Mouse (Mus musculus): ENCODE measurements around the gene Serpinf2.

Serpinf2 gene

DNA sequence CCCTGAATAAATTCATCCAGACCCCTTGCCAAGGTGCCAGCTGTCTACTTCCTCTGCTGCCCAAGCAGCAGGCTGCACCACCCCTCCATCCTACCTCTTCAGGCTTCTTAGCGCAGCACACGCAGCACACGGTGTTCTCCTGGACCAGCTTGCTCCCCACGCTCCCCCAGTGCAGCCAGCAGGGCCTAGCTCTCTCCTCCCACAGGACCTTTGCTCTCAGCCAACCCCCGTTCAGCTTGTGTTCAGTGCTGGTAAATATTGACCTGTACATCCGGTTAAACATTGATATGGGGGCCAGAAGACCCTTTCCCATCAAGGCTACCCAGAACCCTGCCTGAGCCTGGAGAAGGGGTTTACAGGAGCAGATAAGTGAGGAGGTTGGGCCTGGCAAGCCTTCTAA, at the start of gene Serpinf2:
Gene Serpinf2 (minus strand): TSS at position 229 of the 400 bp plus-strand sequence.
- no peak for DNase-seq

DNA sequence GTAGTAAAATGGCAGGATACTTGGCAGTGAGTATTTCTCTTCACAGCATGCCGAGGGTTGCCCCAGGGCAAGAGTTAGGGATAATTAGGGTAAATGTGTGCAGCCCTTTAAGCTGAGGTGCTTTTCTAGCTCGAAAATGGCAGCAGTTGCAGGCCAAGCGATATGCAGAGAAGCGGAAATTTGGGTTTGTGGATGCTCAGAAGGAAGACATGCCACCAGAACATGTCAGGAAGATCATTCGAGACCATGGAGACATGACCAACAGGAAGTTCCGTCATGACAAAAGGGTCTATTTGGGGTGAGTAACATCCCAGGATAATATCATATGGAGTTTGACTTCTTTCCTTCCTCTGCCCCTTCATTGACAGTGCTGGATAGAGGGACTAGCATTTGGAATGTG, 48.1 kb upstream of the Serpinf2 start:
- no peak for DNase-seq

DNA sequence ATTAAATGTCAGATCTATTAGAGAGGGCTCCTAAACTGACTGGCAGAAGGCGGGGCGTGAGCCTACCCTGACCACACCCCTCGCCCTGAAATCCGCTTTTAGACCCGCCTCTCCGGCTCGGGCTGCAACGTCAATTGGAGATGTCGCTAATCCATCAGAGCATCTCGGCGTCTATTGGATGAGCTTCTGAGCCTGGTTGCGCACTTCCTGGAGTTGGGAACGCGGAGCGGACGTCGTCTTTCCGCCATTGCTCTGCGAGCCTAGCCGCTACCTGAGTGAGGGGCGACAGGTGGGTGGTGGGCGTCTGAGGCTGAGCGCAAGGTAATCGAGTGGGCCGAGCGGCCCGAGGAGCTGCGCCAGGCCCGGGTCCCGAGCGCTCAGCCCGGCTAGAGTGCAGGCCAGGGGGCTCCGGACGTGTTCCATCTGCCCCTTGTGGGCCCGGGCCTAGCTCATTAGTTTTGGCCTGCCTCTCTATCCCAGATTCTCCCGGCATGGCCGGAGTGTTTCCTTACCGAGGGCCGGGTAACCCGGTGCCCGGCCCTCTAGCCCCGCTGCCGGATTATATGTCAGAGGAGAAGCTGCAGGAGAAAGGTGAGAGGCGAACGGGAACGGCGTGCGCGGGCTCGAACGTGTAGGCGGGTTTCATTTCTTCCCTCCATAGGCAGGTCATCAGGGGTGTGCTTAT, 47.4 kb upstream of the Serpinf2 start, which contains the start of gene Prpf8:
Gene Prpf8 (plus strand): TSS at position 216 of the 685 bp plus-strand sequence.
- peak; percentile 94 to 96 for DNase-seq

DNA sequence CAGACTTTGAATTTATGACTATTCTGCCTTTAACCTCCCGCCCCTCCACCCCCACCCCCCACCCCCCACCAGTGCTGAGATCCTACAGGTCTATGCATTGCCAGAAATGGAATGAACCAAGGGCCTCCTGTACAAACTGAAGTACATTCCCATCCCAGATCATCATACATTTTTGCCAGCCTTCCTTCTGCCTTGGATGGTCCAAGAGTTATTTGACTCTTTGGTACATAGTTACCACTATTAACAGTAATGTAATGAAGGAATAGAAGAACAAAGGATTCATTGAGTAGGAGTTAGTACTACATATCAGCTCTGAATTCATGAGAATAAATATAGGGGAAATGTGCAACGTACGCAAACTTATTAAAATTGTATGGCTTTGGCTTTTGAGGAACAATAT, 46.8 kb upstream of the Serpinf2 start:
- no peak for DNase-seq

DNA sequence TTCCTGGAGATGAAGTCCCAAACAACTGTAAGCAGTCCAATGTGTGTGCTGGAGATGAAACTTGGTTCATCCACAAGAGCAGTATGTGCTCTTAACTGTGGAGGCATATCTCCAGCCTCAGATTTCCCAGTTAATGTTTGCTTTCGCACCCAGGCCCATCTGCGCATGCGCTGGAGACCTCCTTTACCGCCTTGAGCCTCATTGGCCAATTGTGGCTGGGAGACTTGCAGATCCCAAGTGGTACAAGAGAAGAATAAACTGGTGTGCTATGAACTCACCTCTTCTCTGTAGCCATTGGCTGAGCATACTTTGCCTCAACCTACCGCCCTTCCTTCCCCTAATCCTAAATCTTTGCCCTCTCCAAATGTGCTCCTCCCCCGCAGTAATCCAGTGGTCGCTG, 34.0 kb upstream of the Serpinf2 start:
- no peak for DNase-seq

DNA sequence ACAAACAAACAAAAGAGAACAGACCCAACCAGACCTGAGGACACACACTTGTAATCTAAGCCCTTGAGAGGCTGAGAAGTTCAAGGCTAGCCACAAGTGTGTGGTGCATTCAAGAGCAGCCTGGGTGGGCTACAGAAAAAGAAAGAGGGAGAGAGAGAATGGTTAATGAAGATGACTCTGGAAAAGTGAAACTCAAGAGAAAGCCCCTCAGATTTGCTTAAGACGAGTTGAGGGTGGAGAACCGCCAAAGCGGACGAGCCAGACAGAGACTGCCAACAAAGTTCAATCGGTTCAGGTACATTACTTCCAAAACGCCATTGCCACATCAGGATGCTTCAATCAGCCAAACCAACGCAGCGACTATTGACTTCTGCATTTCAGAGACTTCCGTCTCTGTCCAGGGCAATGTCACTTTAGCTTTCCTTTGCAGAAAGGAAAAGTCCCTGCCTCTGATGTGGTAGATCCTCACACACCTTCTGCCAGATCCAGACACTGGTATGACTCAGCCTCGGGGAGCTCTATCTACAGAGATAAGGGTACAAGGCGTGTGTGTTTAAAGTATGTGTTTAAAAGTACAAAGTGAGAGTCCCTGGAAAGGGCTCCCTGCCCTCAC, 33.2 kb upstream of the Serpinf2 start:
- no peak for DNase-seq

DNA sequence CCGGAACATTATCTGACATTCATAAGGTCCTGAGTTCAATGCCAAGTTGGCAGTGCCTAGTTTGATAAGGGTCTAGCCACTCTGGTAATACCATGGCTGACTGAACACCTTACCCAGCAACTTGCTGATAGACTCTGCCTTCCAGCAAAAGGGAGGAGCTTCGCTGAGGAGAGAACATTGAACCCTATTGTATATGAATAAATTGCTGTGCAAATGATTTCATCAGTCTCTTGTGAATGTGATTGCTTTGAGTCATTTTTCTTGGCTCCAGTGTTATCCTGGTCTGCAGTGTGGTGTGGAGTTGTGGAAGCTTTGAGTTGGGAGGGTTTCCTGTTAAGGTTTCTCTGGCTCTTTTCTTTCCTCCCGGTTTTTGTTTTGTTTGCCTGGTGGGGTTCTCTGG, 31.3 kb upstream of the Serpinf2 start:
- DNase-seq, result no peak

DNA sequence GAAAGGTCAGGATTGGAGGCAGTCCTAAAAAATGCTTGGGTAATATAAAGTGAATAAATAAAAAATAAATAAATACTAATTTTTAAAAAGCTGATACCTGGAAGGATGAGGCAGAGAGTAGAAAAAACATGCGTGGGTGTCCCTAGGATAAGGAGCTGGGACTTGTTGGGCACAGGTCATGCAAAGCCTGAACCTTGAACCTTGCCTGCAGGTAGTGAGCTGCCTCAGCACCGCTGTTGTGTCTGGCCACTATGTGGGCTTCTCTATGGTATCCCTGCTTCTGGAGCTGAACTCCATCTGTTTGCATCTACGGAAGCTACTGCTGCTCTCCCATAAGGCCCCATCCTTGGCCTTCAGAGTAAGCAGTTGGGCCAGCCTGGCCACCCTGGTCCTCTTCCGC, 29.9 kb upstream of the Serpinf2 start:
- no peak for DNase-seq

DNA sequence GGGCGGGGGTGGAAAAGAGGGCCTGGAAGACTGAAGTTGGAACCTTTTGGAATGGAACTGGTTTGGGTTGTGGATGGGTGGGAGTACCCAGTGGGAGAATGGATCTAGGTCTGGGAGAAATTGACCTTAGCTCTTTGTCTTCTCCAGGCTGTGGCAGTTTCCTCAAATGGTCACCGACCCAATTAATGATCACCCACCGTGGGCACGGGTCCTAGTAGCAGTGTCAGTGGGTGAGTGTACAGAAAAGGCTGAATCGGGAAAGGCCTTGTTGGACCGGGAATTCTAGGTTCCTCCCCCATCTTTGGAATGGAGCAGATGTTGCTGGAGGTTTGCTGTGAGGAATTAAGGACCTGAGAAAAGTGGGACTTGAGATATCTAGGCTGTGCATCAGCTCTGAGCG, 29.0 kb upstream of the Serpinf2 start:
- no peak for DNase-seq

DNA sequence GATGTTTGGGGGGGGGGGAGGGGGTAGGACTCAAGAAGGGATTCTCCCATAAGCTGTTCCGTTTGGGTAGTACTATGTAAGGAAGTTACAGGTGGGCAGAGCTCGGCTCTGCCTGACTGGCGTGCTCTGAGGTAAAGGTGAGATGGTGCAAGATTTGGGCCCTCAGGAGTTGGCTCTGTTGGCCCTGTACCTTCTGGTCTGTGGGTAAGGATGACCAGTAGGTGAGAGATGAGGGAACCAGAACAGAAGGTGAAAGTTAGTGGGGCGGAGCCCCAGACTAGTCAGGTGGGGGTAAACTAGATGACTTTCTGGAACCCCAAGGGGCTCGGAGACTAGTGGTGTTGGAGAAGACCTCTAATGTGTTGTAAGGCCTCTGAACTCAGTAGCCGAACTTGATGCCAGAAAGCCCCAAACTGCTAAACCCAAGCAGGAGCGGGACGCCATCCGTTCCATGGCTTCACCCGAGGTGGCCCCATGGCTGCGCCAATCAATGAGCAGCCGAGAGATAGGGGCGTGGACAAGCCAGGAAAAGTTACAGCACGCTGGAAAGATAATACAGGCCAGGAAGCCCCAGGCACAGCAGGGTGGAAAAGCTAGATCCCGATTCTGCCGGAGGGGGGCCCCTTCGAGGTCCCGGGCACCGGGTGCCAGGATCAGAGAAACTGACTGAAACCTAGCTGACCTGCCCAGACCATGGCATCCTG, 28.3 kb upstream of the Serpinf2 start:
- DNase-seq, result peak in 1 of 2 experiments; percentile 26

DNA sequence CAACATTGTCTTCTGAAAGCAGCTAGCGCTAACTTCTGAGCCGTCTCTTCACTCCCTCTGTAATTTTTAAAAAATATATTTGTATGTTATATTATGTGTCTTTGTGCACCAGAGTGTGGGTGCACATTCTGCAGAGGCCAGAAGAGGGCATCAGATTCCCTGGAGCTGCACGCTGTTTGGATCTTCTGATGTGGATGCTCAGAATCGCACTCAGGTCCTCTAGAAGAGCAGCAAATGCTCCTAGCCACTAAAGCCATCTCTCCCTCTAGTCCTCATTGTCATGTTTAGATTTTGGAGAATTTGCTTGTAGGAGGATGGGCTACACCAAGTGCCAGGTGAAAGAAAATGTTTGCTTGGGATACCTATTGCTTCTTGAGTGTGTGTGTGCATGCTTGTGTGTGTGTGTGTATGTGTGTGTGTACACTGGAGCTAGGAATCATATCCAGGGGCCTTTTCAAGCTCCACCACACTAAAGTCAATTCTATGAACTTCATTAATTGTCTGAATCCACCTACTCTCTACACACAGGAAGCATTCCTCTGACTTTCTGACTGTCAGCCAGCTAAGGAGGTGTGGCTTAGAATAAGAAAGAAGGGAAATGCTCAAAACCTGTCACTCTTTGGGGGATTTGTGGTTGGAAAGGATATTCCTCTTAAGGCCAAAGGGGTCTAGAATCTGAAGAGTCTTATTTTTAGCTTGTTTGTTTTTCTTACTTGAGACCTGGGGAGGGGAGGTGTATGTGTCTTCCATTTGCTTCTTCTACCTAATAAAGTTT, 27.5 kb upstream of the Serpinf2 start:
- DNase-seq, result no peak

DNA sequence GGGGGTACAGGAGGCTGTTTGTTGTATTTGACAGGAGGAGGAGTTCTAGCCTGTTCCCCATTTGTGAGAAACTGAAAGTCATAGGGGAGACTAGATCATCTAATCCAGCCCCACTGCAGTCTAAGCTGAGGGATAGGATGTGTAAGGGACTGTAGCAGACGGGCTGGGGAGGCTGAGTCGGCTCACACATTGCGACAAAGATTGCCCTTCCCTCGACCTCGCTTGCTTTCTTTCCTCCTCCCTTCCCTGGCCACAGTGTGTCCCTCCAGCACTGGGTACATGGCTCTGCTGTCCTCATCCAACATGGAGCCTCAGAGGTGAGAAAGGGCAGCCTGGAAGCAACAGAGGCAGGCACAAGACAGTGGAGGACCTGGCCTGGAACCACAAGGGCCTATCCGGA, 25.7 kb upstream of the Serpinf2 start:
- DNase-seq, result no peak

DNA sequence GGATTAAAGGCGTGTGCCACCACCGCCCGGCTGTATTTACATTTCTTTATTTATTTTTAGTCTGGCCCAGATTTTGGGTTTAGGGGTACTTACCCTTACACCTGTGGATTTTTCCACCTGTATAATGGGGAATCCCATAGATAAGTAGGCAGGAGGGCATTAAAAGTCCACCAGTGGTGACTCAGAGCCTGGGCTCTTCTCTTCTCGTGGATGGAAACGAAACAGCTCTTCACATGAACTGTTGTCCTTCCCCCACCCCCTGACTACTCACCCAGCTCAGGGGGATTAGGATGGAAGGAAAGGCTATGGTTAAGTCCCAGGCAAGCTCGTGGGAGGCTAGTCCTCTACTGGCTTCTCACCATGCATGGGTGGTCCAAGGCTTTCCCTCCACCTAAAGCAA, 25.0 kb upstream of the Serpinf2 start:
- DNase-seq, result no peak

DNA sequence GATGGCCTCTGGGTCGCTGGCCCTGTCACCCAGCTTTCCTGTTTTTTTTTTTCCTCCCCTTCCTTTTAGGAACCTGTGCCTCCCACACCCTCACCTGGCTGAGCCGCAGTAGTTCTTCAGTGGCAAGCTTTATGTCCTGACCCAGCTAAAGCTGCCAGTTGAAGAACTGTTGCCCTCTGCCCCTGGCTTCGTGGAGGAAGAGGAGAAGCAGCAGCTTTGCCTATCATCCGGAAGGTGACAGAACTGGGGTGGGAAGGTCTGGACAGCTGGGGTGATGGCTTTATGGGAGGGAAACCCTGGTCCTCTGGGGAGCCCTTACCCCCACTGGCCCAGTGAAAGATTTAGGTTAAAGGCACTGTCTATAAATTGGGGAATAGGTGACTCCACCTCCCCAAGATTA, 24.2 kb upstream of the Serpinf2 start:
- no peak for DNase-seq

DNA sequence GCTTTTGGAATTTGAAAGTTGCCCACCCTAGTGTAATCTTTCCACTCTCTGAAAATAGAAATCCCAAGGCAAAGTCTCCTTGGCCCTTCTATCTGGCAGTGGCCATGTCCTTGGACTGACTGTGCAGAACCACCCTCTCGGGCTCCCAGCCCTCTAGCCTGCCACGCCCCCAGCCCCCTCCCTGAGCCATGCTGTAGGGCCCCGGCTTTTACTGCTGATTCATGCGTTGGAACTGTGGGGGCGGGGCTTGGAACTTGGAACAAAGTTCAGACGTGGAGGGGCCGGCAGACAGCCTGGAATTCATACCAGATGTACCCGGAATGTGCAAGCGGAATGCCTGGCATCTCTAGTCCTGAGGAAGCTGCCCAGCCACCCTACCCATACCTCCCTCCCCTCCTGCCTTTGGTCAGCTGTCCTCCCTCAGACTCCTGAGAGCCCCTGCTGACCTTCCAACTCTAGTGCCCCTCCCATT, 23.5 kb upstream of the Serpinf2 start:
- DNase-seq, result peak; percentile 44 to 52

DNA sequence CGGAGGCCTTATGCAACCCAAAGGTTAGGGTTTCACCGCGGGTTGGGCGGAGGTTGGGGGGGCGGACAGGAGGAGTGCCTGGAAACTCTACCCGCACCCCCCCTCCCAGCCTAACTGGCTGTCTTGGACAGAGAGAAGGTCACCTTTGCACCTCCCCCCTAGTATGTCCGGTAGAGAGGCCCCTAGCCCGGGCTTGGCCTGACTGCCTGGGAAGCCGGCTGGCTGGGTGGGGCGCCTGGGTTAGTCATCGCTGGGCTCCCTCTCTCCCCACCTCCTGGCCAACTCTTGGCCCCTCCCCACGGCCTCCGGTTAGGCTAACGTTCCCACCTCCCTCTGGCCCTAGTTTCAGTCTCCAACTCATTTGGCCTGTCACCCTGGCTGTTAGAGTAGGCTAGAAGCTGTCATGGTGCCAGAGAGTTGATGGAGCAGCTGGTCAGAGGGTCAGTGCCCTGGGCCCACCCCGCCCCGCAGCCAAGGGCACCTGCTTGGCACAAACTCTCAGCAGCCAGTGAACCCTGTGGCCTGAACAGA, 22.9 kb upstream of the Serpinf2 start:
- DNase-seq, result peak; percentile 37 to 44

DNA sequence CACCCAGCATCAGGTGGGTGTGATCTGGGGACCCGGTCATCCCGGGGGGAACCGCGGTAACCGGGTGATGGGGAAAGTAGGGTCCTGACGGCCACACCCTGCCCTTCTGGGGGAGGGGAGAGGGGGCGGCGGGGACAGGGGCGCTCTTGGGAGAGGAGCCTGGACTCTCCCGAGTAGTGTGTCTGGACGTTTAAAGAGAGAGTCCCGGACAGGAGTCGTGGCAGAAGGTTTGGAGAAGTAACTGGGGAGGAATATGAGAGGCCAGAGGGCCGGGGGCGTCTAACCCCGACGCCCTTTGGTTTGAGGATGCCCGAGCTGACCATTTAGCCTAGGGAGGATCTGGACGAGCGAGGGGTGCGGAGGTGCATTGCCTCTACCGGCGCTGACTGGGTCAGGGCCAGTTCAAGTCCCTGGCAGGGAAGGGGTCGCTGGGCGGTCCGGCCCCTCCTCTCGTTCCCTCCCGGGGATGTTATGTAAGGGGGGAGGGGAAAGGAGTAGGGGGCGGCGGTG, 22.4 kb upstream of the Serpinf2 start:
- no peak for DNase-seq

DNA sequence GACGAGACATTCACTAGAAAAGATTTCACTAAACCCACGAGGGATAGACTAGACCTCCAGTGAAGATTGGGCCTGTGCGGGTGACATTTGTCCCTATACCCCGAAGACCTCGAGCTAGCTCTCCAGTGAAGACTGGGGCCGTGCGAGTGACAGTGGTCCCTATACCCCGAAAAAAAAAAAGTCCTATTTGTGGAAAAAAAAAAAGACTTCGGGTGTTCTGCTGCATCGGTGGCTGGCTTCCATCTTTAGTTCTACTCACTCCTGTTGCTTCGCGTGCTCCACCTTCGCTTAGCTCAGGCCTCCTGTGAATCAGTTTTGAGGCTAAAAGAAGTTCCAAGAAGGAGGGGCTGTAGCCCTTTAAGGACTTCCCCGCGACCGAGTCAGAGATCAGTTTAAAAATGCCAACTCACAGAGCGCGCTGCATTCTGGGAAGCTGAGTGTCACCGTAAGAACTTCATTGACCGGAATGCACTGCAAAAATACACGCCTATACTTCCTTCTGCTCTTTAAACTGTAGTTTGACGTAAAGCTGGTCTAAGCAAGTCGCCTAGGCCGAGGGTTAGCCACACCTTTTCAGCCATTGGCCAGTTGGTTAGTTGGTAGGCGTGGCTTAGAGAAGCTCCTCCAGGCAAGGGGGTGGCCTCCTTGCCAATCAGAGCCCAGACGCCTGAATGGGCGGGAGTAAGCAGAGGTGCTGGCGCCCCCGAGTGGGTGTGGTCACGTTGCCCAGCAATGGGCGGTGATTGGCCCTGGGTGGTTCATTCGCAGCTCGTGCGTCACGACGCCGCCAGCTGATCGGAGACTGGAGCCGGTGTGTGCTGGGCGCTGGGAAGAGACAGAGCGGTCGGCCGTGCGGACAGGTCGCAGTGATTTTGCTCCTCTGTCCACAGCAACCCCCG, 21.7 kb upstream of the Serpinf2 start, which contains the start of gene Tlcd2:
Gene Tlcd2 (plus strand): TSS at position 872 of the 899 bp plus-strand sequence.
- DNase-seq, result peak; percentile 94 to 99

DNA sequence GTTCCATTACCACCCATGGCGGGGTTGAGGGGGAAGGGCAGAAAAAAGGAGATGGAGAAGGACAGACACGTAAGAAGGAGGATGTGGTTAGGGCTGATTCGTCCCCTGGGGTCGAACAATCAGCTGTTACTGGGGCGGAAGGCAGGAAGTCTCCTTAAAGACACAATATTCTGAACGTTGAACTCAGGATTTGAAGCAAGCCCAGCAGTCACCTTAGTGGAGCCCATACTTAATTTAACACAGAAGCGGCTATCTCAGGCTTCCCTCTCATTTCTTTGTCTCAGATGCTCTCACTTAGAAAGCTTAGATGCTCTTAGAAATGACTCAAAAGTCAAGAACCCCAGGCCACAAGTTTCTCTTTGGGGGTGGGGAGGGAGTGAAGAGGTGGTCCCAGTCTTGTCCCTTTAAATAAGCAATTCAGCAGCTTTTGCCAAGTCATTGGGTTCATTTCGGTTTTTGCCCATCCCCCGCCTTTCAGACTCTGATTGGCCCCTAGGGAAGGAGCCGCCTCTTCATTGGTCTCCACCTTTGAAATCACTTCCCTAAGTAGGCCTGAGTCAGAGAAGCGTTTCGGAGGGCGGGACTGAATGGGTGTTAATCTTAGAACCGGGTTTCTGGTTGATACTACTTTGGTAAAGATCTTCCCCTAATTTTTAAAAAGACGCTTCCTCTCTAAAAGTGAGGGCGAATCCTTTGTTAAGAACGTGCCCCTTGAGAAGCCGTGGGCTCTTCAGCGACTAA, 20.9 kb upstream of the Serpinf2 start:
- peak; percentile 78 to 80 for DNase-seq

DNA sequence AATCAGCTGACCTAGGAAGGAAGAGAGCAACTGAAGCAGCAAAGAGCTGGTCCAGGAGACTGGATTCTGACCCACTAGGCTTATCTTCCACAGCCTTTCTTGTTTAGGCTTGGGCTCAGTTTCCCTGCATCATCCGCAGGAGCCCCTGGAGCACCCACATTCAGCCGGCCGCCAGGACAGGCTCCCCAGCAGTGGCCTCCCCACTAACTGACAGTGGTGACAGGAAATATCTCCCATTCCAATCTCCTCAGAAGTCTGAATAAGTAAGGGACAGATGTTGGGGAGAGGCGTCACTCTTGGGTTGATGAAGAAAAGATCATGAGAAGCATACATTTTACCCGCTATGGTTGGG, 20.3 kb upstream of the Serpinf2 start:
- DNase-seq, result no peak

All from spleen, adult 18-20 months (tissue).